Mouse (Mus musculus): ENCODE measurements around the gene Ankmy1.

Ankmy1 gene

GRCm38 (mm10) chr1:92874011-92874410 is 28.7 kb downstream of the Ankmy1 start:
- DNase-seq (ENCODE audit: low spot score in 2 of 2): no peak

- no peak for DNase-seq (ENCODE audit: low spot score in 2 of 2)
Measured at GRCm38 (mm10) chr1:92872666-92873065, 30.0 kb downstream of the Ankmy1 start.

GRCm38 (mm10) chr1:92869985-92870384 is 32.7 kb downstream of the Ankmy1 start:
- DNase-seq (ENCODE audit: low spot score in 2 of 2): no peak

- no peak for DNase-seq (ENCODE audit: low spot score in 2 of 2)
Measured at GRCm38 (mm10) chr1:92866170-92866569, 36.5 kb downstream of the Ankmy1 start.

GRCm38 (mm10) chr1:92863268-92863667 is 39.4 kb downstream of the Ankmy1 start:
- DNase-seq (ENCODE audit: low spot score in 2 of 2): no peak

GRCm38 (mm10) chr1:92861503-92861902 is 41.2 kb downstream of the Ankmy1 start:
- no peak for DNase-seq (ENCODE audit: low spot score in 2 of 2)

- DNase-seq (ENCODE audit: low spot score in 2 of 2): no peak
Measured at GRCm38 (mm10) chr1:92852450-92852849, 50.3 kb downstream of the Ankmy1 start.

- no peak for DNase-seq (ENCODE audit: low spot score in 2 of 2)
Measured at GRCm38 (mm10) chr1:92849938-92850574, 52.6 kb downstream of the Ankmy1 start.

- DNase-seq (ENCODE audit: low spot score in 2 of 2): no peak
Measured at GRCm38 (mm10) chr1:92849491-92849890, 53.2 kb downstream of the Ankmy1 start.

- no peak for DNase-seq (ENCODE audit: low spot score in 2 of 2)
Measured at GRCm38 (mm10) chr1:92847873-92848839, 54.5 kb downstream of the Ankmy1 start.

- DNase-seq (ENCODE audit: low spot score in 2 of 2): no peak
Measured at GRCm38 (mm10) chr1:92845889-92846288, 56.8 kb downstream of the Ankmy1 start.

GRCm38 (mm10) chr1:92841427-92841826 is 61.3 kb downstream of the Ankmy1 start:
- no peak for DNase-seq (ENCODE audit: low spot score in 2 of 2)

- no peak for DNase-seq (ENCODE audit: low spot score in 2 of 2)
Measured at GRCm38 (mm10) chr1:92840231-92840890, 62.3 kb downstream of the Ankmy1 start.

- DNase-seq (ENCODE audit: low spot score in 2 of 2): no peak
Measured at GRCm38 (mm10) chr1:92839211-92839610, 63.5 kb downstream of the Ankmy1 start.

GRCm38 (mm10) chr1:92837931-92838833 is 64.5 kb downstream of the Ankmy1 start:
- no peak for DNase-seq (ENCODE audit: low spot score in 2 of 2)

- peak; percentile 51 to 81 for DNase-seq (ENCODE audit: low spot score in 2 of 2)
Measured at GRCm38 (mm10) chr1:92833987-92834706, 68.6 kb downstream of the Ankmy1 start.

GRCm38 (mm10) chr1:92832011-92833010 is 70.4 kb downstream of the Ankmy1 start:
- no peak for DNase-seq (ENCODE audit: low spot score in 2 of 2)

- peak in 1 of 2 experiments; percentile 27 for DNase-seq (ENCODE audit: low spot score in 2 of 2)
Measured at GRCm38 (mm10) chr1:92831188-92832001, 71.3 kb downstream of the Ankmy1 start, which contains the start of gene Gpc1. Gene Gpc1 (plus strand): TSS chr1:92831645.
